Mouse (Mus musculus): Measurements from ENCODE around the gene Lrrfip1.
A peak's percentile ranks its signal among the peaks of the same experiment; 100 is the strongest.

Lrrfip1 gene

DNA sequence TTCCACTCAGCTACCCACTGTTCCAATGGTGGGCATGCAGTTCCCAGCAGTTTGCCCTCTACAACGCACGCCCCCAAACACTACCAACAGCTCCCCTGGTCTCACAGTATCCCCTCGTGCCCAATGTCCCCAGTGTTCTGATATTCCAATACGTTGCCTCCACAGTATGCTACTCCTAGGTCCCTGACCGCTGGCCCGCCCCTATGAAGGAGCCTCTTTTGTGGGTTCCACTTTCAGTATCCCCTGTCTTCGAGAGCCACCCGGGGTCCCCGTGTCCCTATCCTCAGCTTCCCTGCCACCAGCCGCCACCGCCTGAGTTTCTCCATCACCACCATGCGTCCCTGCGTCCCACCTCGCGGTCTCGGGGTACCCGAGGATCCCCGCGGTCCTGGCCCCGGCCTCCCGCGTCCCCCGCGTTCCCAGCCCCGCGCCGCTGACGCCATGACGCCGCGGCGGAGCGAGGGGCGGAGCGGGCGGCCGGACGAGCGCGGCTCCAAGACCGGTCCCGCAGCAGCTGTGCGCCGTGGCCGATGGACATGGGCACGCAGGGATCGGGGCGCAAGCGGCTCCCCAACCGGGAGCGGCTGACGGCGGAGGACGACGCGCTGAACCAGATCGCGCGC is at the start of gene Lrrfip1:
Gene Lrrfip1, plus strand, starts transcription at position 470 of the 623 bp plus-strand sequence.
- DNase-seq (ENCODE audit: inconsistent age in 2 of 2, low spot score in 1 of 2) = peak; percentile 83 to 94

DNA sequence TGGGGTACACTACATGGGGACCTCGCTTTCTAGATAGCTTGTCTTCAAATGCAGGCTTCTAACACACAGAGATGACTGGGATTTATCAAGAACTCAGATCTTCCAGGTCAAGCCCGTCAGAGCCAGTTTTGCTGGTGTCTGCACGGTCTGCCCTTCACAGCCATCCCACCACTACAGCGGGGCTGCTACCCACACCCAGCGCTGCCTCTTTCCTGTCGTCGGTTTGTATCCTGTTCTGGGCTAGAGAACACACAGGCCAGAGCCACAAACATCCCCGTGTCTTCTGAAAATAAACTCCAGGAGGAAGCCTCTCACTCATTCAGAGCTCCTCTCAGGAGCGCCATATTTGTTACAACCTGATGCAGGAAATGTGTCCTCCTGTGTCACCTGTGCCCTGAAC is 49.2 kb upstream of the Lrrfip1 start:
- no peak for DNase-seq (ENCODE audit: inconsistent age in 2 of 2, low spot score in 1 of 2)

GRCm38 (mm10) chr1:90951670-90952069 is 46.9 kb upstream of the Lrrfip1 start:
- DNase-seq (ENCODE audit: inconsistent age in 2 of 2, low spot score in 1 of 2) = no peak

- DNase-seq (ENCODE audit: inconsistent age in 2 of 2, low spot score in 1 of 2) = no peak
These were observed 45.7 kb upstream of the Lrrfip1 start, which contains the start of gene Prlh for GRCm38 (mm10) chr1:90952808-90953207. Gene Prlh (plus strand): TSS chr1:90953108.

- no peak for DNase-seq (ENCODE audit: inconsistent age in 2 of 2, low spot score in 1 of 2)
These were observed 44.8 kb upstream of the Lrrfip1 start for GRCm38 (mm10) chr1:90953688-90954087.

DNA sequence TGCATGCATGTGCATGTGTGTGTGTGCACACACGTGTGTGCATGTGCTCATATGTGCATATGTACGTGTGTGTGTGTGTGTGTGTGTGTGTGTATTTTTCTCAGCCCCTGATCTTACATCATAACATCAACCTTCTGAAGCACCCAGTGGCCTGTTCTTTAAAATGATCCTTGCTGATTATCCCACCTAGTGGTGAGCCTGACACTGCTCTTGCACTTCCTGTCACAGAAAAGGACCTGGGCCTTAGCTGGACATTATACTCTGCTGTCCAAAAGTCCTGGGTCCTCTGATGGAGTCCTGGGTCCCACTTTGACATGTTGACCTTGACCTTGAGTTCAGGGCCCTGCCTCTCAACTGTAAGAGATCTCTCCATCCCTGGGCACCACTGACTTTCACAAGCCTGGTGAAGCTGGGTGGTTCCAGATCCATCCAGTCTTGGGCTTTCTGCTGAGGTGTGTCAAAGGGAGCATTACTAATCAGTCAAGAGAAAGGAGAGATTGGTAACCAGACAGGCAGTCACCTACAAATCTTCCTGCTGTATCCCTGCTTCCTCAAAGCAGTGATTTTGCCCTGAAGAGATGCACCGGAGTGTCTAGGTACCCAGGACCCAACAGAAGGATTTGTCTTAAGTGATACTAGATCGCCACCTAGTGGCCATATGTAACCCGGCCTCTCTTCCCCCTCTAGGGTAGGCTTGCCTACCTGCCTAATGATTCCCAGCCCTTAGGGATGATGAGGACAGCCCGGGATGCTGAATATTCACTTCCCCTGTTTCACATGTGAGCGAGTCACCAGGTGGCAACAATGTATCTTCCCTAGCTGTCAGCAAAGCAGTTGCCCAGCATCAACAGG is 42.1 kb upstream of the Lrrfip1 start:
- peak; percentile 40 to 86 for DNase-seq (ENCODE audit: inconsistent age in 2 of 2, low spot score in 1 of 2)

DNA sequence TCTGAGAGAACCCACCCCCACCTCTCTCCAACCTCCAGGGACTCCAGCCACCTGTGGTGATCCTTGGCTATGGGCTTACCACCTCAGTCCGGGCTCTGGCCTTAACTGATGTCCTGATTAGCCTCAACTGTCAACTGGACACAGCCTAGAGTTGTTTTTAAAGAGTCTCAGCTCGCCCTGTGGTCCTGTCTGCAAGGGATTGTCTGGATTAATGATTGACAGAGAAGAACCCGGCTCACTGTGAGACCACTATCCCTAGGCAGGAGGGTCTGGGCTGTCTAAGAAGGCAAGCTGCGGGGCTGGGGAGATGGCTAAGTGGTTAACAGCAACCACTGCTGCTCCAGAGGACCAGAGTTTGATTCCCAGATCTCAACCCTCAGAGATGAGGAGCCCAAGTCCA is 36.0 kb upstream of the Lrrfip1 start:
- DNase-seq (ENCODE audit: inconsistent age in 2 of 2, low spot score in 1 of 2) = no peak

GRCm38 (mm10) chr1:90962994-90963393 is 35.5 kb upstream of the Lrrfip1 start:
- no peak for DNase-seq (ENCODE audit: inconsistent age in 2 of 2, low spot score in 1 of 2)

- DNase-seq (ENCODE audit: inconsistent age in 2 of 2, low spot score in 1 of 2) = peak; percentile 78 to 88
These were observed 31.0 kb upstream of the Lrrfip1 start for GRCm38 (mm10) chr1:90967583-90967982.

- no peak for DNase-seq (ENCODE audit: inconsistent age in 2 of 2, low spot score in 1 of 2)
These were observed 29.9 kb upstream of the Lrrfip1 start for GRCm38 (mm10) chr1:90968649-90969048.

DNA sequence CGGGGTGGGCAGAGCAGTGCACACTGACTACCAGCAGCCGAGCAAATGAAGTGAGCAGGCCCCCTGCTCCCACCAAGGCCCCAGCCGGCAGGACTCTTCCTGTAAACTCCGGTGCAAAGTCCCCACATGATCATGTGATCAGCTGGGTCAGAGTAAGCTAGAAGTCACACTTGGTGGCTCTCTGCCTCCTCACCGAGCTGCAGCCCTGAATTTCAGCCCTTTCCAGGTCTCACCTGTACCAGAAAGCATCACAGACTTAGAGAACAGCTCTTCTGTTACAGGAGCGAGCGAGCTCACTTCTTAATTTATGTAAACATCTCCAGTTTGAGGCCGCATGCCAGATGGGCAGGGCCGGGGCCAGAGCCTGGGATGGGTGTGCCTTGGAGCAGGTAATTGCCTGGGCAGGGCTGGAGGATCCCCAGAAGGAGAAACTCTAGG is 29.2 kb upstream of the Lrrfip1 start, which contains the start of gene Rab17:
Gene Rab17, minus strand, starts transcription at position 315 of the 438 bp plus-strand sequence.
- no peak for DNase-seq (ENCODE audit: inconsistent age in 2 of 2, low spot score in 1 of 2)

GRCm38 (mm10) chr1:90969881-90970390 is 28.6 kb upstream of the Lrrfip1 start:
- DNase-seq (ENCODE audit: inconsistent age in 2 of 2, low spot score in 1 of 2) = no peak

- peak; percentile 93 to 98 for DNase-seq (ENCODE audit: inconsistent age in 2 of 2, low spot score in 1 of 2)
These were observed 25.5 kb upstream of the Lrrfip1 start for GRCm38 (mm10) chr1:90972911-90973573.

DNA sequence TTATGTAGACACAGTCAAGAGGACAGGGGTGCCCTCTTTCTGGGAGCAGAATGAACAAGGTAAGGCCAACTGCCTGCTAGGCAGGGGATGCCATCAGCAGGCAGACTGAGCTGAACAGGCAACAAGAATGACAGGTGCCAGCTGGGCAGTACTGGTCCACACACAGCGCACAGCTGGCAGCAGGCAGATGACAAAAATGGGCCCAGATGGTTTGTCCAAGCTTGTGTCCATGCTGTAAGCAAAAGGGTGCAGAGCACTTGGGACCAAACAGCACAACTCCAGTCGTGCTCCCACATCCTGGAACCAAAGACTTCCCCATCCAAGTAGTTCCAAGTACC is 25.0 kb upstream of the Lrrfip1 start:
- DNase-seq (ENCODE audit: inconsistent age in 2 of 2, low spot score in 1 of 2) = no peak

- DNase-seq (ENCODE audit: inconsistent age in 2 of 2, low spot score in 1 of 2) = peak; percentile 90 to 93
These were observed 23.5 kb upstream of the Lrrfip1 start for GRCm38 (mm10) chr1:90974906-90975649.

- no peak for DNase-seq (ENCODE audit: inconsistent age in 2 of 2, low spot score in 1 of 2)
These were observed 22.6 kb upstream of the Lrrfip1 start for GRCm38 (mm10) chr1:90975960-90976359.

- DNase-seq (ENCODE audit: inconsistent age in 2 of 2, low spot score in 1 of 2) = peak; percentile 14 to 61
These were observed 17.8 kb upstream of the Lrrfip1 start for GRCm38 (mm10) chr1:90980638-90981330.

DNA sequence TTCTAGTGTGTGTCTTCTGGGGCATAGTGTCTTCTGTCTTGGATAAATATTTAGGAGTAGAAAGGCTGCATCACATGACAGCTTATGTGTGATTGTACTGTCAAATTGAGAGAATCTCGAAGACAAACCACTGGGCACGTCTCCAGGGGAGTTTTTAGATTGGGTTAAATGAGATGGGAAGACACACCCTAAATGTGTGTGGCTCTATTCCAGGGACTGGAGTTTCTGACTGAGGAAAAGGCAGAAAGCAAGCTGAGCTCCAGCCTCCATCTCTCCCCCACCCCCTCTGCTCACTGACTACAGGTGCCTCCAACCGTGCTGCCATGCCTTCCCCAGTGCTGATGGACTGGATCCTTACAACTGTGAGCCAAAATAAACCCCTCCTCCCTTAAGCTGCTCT is 17.2 kb upstream of the Lrrfip1 start:
- peak in 1 of 2 experiments; percentile 3 for DNase-seq (ENCODE audit: inconsistent age in 2 of 2, low spot score in 1 of 2)

- DNase-seq (ENCODE audit: inconsistent age in 2 of 2, low spot score in 1 of 2) = no peak
These were observed 2.6 kb upstream of the Lrrfip1 start for GRCm38 (mm10) chr1:90995916-90996315.

GRCm38 (mm10) chr1:90997136-90997535 is 1.4 kb upstream of the Lrrfip1 start:
- DNase-seq (ENCODE audit: inconsistent age in 2 of 2, low spot score in 1 of 2) = no peak

Measured in adrenal gland, adult (tissue).